Mouse (Mus musculus): ENCODE results near the gene Pram1.

Gene Pram1

DNA sequence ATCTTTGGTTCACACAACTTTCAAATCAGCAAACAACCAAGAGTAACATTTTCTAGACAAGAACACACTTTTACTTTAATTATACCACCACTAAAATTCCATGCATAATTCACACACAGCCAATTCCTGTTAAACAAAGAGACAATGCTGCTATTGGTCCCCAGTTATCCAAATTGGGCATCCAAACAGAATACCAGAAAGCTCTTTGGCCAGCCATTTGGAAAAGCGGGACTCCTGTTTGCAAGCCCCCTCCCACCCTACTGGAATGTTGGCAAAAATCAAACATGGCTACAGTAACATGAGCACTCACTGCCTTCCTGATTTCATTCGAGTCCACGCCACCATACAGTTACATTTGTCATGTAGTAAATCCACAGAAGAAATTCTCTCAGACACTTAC is 31.8 kb downstream of the Pram1 start:
- DNase-seq (ENCODE audit: low spot score): no peak

DNA sequence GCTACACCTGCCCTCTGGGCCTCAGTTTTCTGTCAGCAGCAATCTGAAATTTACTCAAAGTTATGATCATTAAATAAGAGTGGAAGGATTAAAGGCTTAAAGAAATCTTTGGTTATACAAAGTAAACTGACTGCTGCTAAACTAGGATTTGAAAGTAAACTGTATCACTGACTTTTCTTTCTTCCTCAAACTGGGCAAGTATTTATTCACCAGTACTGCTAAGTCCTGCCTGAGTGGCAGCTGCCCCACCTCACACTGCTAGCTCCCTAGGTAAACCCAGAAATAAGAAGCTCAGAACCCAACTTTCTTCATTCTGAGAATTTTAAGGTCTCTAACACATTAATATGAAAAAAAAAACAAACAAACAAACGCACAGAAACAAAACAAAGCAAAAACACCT is 36.0 kb downstream of the Pram1 start:
- no peak for DNase-seq (ENCODE audit: low spot score)

DNA sequence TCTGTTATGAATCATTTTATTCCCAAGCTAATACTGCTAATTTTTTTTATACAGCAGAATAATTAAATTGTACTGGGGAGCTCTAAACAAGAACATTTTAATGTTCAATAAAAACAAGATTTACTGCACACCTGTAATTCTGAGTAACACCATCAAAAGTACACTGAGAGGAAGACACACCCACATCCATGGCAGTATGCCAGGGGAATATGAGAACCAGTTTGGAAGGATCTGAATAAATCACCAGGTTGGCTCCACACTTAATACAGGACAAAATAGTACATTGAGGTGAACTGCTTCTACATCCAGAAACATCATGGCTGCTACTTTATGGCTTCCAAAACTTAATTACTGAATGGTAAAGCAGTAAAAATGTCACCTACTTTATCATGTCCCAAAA is 37.6 kb downstream of the Pram1 start:
- peak; percentile 84 for DNase-seq (ENCODE audit: low spot score)

DNA sequence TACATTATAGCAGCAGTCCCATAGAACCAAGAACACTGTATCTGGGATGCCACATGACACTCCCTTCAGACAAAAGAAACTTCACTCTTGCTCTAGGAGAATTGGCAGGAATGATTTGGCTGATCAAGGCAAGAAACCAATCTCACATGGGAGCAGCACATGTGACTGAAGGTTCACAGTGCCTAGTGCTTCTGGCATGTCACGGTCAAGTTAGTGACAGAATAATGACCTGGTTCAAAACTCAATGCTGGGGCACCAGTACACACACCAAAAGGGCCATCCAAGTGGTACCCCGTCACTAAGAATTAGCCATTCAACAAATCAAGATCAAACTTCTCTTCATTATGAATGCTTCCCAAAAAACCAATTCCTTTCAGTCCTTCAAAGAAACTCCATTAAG is 38.2 kb downstream of the Pram1 start:
- no peak for DNase-seq (ENCODE audit: low spot score)

DNA sequence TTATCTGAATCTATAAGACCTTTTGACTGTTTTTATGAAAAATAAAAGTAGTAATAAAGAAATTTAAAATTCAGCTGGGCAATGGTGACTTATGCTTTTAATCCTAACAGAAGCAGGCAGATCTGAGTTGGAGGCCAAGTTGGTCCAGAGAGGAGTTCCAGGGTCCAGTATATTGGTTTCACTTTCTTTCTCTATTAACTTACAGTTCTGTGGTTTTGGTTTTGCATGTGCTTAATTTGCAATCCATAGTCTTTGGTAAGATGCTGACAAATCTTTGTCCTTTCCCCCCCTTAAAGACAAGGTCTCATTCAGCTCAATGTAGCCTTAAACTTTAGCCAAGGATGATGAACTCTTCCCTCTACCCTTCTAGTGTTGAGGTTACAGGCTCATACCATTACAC is 40.9 kb downstream of the Pram1 start:
- no peak for DNase-seq (ENCODE audit: low spot score)

DNA sequence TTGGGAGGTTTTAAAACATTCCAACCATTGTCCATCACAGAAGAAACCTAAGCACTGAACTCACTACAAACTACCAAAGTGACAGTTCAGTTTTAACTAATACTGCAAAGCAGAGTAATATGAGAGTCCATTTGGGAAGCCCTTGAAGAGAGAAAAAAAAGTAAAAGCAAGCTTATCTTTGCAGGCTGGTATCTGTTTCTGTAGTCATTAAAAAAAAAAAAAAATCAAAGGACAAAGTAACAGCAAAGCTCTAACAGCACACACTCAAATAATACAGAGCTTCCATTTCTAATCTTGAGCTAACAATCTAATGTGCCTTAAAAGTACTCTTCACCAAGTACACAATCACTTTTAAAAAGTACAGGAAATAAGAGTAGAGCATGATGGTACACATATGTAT is 43.9 kb downstream of the Pram1 start:
- no peak for DNase-seq (ENCODE audit: low spot score)

DNA sequence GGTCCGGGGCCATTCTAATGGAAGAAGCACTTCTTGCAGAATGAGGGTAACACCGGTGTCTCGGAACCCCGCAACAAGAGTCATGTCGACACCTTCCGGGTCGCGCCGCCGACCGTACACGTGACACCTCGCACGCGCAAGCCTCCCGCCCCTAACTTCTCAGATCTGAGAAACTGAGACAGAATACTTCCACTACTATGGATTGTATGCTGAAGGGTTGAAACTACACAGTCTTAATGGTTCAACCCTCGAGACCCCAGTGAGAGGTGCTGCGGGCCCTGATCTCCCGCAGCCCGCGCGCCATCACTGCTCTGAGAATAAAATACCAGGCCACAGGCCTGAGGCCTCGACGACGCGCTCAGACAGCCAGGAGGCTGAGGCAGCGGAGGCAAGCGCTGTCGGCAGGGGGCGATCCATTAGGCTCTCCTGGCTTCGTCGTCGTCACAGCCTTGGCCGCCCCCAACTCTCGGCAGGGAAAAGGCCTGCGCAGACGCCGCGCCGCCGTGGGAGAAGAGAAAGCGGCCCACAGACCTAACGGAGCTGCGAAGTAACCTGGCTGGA is 46.9 kb downstream of the Pram1 start:
- DNase-seq (ENCODE audit: low spot score): peak; percentile 62

DNA sequence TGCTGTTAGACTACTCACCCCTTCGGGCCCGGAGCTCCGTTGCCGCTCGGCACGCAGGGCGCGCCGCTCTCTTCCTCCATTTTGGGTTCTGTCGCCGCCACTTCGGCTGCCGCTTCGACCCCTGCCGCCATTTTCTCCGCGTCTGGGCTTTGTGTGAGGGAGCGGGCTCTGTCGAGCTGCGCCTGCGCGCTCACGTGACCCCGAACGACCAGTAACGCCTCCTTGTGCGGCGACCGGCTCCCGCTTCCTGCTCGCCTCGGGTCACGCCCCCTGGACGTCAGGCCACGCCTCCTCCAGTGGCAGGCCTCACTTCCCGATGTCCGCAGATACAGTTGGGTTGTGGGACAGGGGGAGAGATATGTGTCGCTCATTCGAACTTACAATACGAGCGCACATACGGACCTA is 47.4 kb downstream of the Pram1 start:
- DNase-seq (ENCODE audit: low spot score): peak; percentile 99

DNA sequence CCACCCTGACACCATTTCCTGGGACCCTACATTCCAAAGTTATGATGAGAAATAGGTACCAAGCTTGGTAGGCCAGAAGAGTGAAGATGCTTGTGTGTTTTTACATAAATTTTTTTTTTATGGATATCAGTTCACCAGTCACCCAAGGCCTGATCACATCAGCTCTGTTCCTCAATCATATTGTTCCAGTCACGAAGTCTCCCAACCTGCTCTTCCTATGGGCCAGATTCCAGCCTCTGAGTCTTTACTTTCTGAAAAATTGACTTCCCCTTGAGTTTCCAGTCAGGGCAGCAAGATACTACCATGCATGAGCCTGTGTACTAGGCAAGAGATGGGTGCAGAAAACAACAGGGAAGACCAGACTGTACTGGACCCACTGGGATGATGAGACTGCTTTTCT is 48.9 kb downstream of the Pram1 start, which contains the start of gene Hnrnpm:
TSS of gene Hnrnpm (minus strand) at position 101 of the 400 bp plus-strand sequence.
- DNase-seq (ENCODE audit: low spot score): no peak
